Mouse (Mus musculus) forebrain, embryonic 12.5 days (tissue): ENCODE measurements at regions not wholly inside any gene's neighbourhood (a gene's known extent, or its start where the extent isn't known, plus 50 kb on each side); places are given as distances from the start of the nearest gene placed in this dataset.

Experiments
- ATAC-seq: fragments of 200-750 bp; cut with Nextera tagmentation; 2 replicates; pipeline ENCODE4 v1.8.0; 2017; ENCODE audit warnings: moderate TSS enrichment; ENCODE audit not compliant: low FRiP score
- H3K27ac ChIP-seq: fragments of 300-500 bp; sonication (generic); 2 replicates; pipeline ENCODE4 v1.5.1; 2016; ENCODE audit warnings: mild to moderate bottlenecking
- H3K27me3 ChIP-seq: fragments of 300-500 bp; sonication (generic); 2 replicates; pipeline ENCODE4 v1.6.1; 2016; ENCODE audit warnings: mild to moderate bottlenecking
- H3K36me3 ChIP-seq: fragments of 300-500 bp; sonication (generic); replicated peaks from 2 replicates; pipeline ENCODE4 v1.6.1; 2016; ENCODE audit warnings: mild to moderate bottlenecking
- H3K4me1 ChIP-seq: fragments of 300-500 bp; sonication (generic); 2 replicates; pipeline ENCODE4 v1.6.1; 2016
- H3K4me2 ChIP-seq: fragments of 300-500 bp; sonication (generic); 2 replicates; pipeline ENCODE4 v1.6.1; 2016; ENCODE audit warnings: mild to moderate bottlenecking, moderate library complexity
- H3K4me3 ChIP-seq: fragments of 300-500 bp; sonication (generic); replicated peaks from 2 replicates; pipeline ENCODE4 v1.5.1; 2016; ENCODE audit warnings: mild to moderate bottlenecking
- H3K9ac ChIP-seq: fragments of 300-500 bp; sonication (generic); 2 replicates; pipeline ENCODE4 v1.6.1; 2016; ENCODE audit warnings: mild to moderate bottlenecking
- H3K9me3 ChIP-seq: fragments of 300-500 bp; sonication (generic); 2 replicates; pipeline ENCODE4 v1.6.1; 2016
- WGBS: fragments of 180-500 bp; shearing (Covaris S2); methylation state at CpG from one replicate; pipeline ENCODE4 v1.1.7; 2016; 5-methylcytosine and 5-hydroxymethylcytosine counted together

DNA sequence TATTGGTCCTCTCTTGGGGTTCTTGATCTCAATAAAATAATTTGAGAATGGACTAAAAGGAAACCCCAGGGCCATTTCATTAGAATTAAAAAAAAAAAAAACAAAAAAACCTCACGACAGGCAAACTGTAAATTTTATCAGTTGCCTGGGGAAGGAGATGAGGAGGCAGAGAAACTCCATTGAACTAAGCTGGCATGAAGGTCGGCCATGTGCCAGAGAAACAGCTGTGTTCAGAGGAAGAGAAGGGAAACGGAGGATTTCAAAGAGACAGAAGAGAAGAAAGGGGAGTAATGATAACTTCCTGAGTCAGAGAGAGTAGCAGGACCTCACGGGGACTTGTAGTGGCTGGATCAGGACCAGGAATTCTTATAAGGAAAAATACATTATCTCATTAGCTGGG is 377.7 kb downstream of the Eipr1 start:
- WGBS: 80% methylated on average over 4 of the region's 4 CpGs
- Histone ChIP-seq H3K9me3 (no peaks in the 10 kb centered on the region), H3K27me3 (no peaks in the 10 kb centered on the region), H3K36me3 (no peaks in the 10 kb centered on the region), H3K4me2 (no peak overlapping the region), H3K27ac (no peak overlapping the region), H3K4me1 (no peaks in the 10 kb centered on the region; the same call in 1 of the 2 replicates), H3K9ac (no peak overlapping the region), H3K4me3 (no peak overlapping the region)
- no peak for ATAC-seq

DNA sequence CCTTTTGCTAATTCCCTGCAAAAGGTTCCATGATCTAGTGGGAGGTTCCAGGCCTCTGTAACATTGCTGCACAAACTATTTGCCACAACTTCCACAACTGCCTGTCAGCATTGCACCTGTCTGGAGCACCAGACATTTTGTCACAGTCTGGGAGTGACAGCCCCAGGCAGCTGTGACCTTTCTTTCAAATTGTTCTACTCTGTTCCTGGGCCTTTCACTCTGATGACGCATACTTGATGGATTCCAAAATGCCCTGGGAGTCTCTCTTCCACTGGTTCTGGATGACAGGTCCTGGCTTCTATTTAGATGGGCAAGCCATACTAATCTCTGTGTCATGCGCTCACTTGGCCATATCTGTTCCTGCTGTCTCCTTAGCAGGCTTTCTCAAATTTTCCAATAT is 382.7 kb downstream of the Eipr1 start:
- 89% methylated on average over 2 of the region's 2 CpGs for WGBS
- Histone ChIP-seq H3K36me3 (no peaks in the 10 kb centered on the region), H3K27me3 (no peaks in the 10 kb centered on the region), H3K9me3 (no peaks in the 10 kb centered on the region), H3K4me2 (no peak overlapping the region), H3K4me1 (peaks cover 19% of the 10 kb centered on the region), H3K27ac (no peak overlapping the region), H3K9ac (no peak overlapping the region), H3K4me3 (no peak overlapping the region)
- no peak for ATAC-seq

DNA sequence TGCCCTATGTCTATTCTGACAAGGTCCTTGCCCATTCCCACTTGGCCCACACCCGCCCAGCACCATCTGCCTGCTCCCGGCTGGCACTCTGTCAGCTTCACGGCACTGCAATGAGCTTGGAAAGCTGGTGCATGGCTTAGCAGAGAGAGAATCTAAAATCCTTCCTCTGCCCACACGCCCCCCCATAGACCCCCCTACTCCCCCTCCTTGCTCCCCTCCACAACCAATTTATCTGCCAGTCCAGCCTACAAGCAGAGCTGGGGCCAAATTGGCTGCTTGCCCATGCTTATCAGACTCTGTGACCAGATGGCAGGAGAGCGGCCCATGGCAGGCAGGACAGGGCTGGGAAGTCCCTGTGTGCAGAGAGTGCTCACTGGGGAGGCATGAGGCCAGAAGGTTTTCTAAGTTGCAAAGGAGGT is 385.3 kb downstream of the Eipr1 start:
- H3K4me2 ChIP-seq: no peak overlapping the region
- peak; percentile 89 for ATAC-seq
- WGBS: 47% methylated on average over 5 of the region's 5 CpGs
- H3K27ac ChIP-seq: peak overlapping the region; percentile 60
- H3K4me3 ChIP-seq: no peak overlapping the region
- no peaks in the 10 kb centered on the region for H3K27me3 ChIP-seq
- peaks cover 34% of the 10 kb centered on the region for H3K4me1 ChIP-seq
- H3K36me3 ChIP-seq: no peaks in the 10 kb centered on the region
- no peaks in the 10 kb centered on the region for H3K9me3 ChIP-seq
- no peak overlapping the region for H3K9ac ChIP-seq

DNA sequence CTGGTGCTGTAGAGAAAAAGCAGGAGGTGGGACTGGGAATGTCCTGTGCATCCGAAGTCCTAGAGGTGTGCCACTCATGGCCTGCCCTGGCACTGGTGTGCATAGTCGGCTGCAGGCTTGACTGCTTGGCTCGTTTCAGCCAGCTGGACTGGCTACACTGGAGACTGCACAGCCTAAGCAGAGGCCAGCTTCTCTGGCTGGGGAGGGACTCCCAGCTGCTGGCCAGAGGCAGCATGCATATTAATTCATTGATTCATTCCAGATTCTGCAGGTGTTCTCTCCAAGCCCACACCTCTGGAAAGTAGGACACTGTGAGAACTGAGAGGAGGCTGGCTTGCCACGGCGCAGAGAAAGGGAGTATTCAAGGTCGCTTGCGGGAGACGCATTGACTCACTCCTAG is 385.9 kb downstream of the Eipr1 start:
- 81% methylated on average over 8 of the region's 8 CpGs for WGBS
- H3K27me3 ChIP-seq: no peaks in the 10 kb centered on the region
- H3K27ac ChIP-seq: peak overlapping the region; percentile 60; the same call in 1 of the 2 replicates
- H3K9me3 ChIP-seq: no peaks in the 10 kb centered on the region
- no peak overlapping the region for H3K9ac ChIP-seq
- no peak overlapping the region for H3K4me2 ChIP-seq
- H3K4me1 ChIP-seq: peaks cover 35% of the 10 kb centered on the region
- no peak overlapping the region for H3K4me3 ChIP-seq
- H3K36me3 ChIP-seq: no peaks in the 10 kb centered on the region
- ATAC-seq: peak; percentile 55

DNA sequence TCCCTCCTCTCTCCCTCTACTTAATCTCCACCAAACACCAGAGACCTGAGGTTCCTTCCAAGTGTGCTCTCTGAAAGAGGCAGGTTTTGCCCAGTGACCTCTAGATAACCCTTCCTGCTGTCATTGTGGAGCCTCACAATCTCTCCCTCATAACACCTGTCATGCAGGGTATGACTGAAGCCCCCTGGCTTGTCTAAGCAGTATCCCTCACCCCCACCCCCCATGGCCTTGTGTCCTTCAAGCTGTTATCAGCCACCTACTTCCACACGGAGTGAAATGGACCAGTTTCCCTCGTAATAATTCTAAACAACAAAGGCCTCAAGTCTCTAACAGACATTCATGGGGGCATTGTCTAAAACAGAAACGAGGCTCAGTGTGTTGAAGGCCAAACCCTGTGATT is 387.6 kb upstream of the Myt1l start:
- Histone ChIP-seq H3K9ac (no peak overlapping the region), H3K36me3 (no peaks in the 10 kb centered on the region), H3K4me1 (peaks cover 35% of the 10 kb centered on the region), H3K9me3 (no peaks in the 10 kb centered on the region), H3K4me3 (no peak overlapping the region), H3K4me2 (no peak overlapping the region), H3K27ac (0 out of 2 replicates have a peak overlapping the region, but pooled peaks have one; percentile 33), H3K27me3 (no peaks in the 10 kb centered on the region)
- no peak for ATAC-seq
- WGBS: 46% methylated on average over 3 of the region's 3 CpGs

DNA sequence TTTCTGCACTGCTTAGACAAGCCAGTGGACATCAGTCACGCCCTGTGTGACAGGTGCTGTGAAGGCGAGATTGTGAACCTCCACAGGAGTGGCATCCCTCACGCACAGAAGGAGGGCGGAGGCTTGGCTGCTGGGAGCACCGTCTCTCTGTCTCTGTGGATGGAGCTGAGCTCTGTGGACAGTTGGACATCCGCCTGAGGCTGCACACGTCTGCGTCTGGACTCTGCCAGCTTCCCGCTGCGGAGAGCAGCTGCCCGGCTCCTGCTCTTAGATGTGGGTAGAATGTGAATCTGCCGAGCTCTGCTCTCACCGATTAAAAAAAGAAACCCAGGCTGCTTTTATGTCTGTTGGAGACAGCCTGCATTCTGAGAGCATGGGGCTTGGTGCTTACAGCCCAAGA is 387.1 kb upstream of the Myt1l start:
- Histone ChIP-seq H3K4me2 (no peak overlapping the region), H3K27ac (peak overlapping the region; percentile 33), H3K4me1 (peaks cover 31% of the 10 kb centered on the region), H3K27me3 (no peaks in the 10 kb centered on the region), H3K9me3 (no peaks in the 10 kb centered on the region), H3K4me3 (no peak overlapping the region), H3K9ac (no peak overlapping the region), H3K36me3 (no peaks in the 10 kb centered on the region)
- 58% methylated on average over 13 of the region's 13 CpGs for WGBS
- ATAC-seq: no peak

DNA sequence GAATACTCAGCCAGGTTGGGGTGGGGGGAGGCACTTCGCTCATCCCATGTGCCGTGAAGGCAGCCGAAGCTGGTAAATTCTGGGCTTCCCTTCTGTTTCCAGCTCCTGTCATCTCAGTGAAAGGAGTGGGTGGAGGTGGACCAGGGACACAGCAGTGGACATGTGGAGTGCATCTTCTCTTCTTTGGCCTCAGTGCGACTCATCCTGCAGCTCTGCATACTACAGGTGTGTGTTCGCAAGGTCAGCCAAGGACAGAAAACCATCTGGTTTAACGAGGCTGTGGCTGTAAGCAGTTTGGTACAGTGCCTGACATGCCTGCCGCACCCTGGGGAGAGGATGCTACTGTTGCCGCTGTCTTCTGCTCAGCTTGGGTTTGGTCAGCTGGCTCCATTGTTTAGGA is 386.3 kb upstream of the Myt1l start:
- Histone ChIP-seq H3K27me3 (no peaks in the 10 kb centered on the region), H3K4me2 (no peak overlapping the region), H3K9me3 (no peaks in the 10 kb centered on the region), H3K27ac (no peak overlapping the region), H3K4me3 (no peak overlapping the region), H3K4me1 (peaks cover 24% of the 10 kb centered on the region), H3K9ac (no peak overlapping the region), H3K36me3 (no peaks in the 10 kb centered on the region)
- WGBS: 84% methylated on average over 8 of the region's 8 CpGs
- no peak for ATAC-seq

DNA sequence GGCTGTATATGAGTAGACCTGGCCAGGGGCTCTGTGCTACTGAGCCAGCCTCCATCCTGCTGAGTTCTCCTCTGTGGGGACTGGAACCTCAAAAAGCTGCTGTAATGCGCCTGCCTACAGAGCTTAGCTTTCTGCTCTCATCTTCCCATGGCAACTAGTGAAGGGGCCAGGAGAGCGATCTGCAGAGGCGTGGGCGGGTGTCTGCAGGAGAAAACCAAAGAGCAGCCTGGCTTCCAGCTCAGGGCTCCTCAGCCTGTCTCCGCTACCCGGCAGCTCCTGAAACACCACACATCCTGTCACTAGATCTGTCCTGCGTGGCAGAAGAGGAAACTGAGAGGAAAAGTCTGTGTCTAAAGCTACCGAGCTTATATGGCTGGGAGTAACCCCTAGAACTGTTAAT is 384.9 kb upstream of the Myt1l start:
- H3K27me3 ChIP-seq: no peaks in the 10 kb centered on the region
- H3K9ac ChIP-seq: no peak overlapping the region
- no peak for ATAC-seq
- H3K4me3 ChIP-seq: no peak overlapping the region
- H3K4me1 ChIP-seq: peaks cover 15% of the 10 kb centered on the region
- H3K4me2 ChIP-seq: no peak overlapping the region
- WGBS: 83% methylated on average over 8 of the region's 8 CpGs
- H3K9me3 ChIP-seq: no peaks in the 10 kb centered on the region
- no peaks in the 10 kb centered on the region for H3K36me3 ChIP-seq
- no peak overlapping the region for H3K27ac ChIP-seq

DNA sequence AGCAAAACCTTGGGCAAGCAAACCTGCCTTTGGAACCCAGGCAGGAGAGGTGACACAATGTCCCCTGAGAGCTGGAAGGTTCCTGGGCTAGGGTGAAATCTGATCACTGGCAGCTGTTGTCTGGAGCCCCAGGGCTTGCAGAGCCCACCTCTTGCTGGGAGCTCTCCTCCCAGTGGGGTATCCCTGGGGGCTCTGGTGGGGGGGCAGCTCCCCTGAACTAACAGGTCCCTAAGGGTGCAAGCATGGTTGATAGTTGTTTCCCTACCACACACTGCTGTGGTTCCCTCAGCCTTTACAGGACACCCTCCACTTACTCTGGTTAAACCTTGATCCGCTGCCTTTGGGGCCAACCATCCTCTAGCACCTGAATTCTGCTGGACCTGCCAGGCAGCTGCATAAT is 367.3 kb upstream of the Myt1l start:
- Histone ChIP-seq H3K27me3 (no peaks in the 10 kb centered on the region), H3K9me3 (no peaks in the 10 kb centered on the region), H3K27ac (no peak overlapping the region), H3K4me1 (no peaks in the 10 kb centered on the region), H3K9ac (no peak overlapping the region), H3K4me3 (no peak overlapping the region), H3K4me2 (no peak overlapping the region), H3K36me3 (no peaks in the 10 kb centered on the region)
- WGBS: 78% methylated on average over 1 of the region's 1 CpGs
- ATAC-seq: no peak

DNA sequence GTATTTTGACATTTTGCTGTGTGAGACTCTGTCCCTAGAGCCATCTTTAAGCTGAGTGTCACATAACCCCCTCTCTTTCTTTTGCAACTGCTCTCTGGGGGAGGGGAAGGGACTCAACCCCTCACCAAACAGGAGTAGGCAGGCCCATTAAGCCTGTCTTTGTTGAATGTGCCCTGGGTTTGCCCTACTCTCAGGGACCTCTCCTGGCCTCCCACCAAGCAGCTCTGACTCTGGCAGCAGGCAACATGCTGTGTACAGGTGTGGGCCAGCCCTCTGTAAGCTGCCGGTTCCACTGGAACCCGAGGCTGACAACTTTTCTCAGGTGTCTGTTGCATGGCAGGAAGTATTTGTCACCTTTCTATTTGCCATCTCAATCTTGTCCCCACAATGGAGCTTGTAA is 366.6 kb upstream of the Myt1l start:
- WGBS: 9% methylated on average over 2 of the region's 2 CpGs
- no peak for ATAC-seq

DNA sequence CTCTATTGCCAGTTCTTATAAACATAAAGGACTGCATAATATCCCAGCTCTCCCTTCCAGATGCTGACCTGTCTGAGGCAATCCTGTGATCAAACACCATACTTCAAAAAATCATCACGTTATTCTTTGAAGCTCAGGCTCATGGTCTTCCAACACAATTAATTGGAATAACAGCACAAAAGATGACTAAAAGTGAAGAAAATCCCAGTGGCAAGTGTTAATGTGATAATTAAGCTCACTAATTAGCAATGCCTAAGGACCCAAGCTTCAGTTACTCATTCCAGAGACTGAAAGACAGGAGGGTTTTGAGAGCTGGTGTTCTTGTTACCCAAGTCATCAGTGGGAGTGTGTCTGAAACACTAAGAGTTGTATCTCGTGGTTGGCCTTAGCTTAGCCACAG is 363.5 kb upstream of the Myt1l start:
- no peaks in the 10 kb centered on the region for H3K9me3 ChIP-seq
- no peak for ATAC-seq
- no peak overlapping the region for H3K9ac ChIP-seq
- no peak overlapping the region for H3K4me2 ChIP-seq
- no peak overlapping the region for H3K27ac ChIP-seq
- H3K36me3 ChIP-seq: no peaks in the 10 kb centered on the region
- 56% methylated on average over 2 of the region's 2 CpGs for WGBS
- H3K27me3 ChIP-seq: no peaks in the 10 kb centered on the region
- H3K4me1 ChIP-seq: no peaks in the 10 kb centered on the region
- H3K4me3 ChIP-seq: no peak overlapping the region

More for the DNA sequence above, 366.6 kb upstream of the Myt1l start:
- Histone ChIP-seq H3K9me3 (no peaks in the 10 kb centered on the region), H3K27me3 (no peaks in the 10 kb centered on the region), H3K4me3 (no peak overlapping the region), H3K36me3 (no peaks in the 10 kb centered on the region), H3K27ac (no peak overlapping the region), H3K4me2 (no peak overlapping the region), H3K4me1 (no peaks in the 10 kb centered on the region), H3K9ac (no peak overlapping the region)

DNA sequence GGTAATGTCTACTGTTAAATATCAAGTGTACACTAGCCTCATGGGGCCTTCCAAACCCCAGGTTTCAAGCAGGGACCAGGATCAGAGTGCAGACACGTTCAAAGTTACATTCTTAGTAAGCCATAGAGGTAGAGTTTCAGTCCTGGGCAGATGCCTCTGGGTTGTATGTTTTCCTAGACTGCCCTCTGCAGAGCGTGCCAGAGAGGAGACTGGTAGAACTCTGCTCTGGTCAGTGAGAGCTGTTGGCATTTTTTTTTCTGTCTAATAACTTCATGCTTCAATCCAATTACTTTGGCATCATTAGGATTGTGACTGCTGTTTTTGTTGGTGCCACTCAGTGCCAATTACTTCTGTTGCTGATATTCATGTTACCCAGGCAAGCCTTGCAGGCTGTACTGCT is 361.9 kb upstream of the Myt1l start:
- WGBS: 63% methylated on average over 2 of the region's 2 CpGs
- Histone ChIP-seq H3K4me2 (no peak overlapping the region), H3K9me3 (no peaks in the 10 kb centered on the region), H3K4me1 (no peaks in the 10 kb centered on the region), H3K27ac (no peak overlapping the region), H3K4me3 (no peak overlapping the region), H3K9ac (no peak overlapping the region), H3K27me3 (no peaks in the 10 kb centered on the region), H3K36me3 (no peaks in the 10 kb centered on the region)
- no peak for ATAC-seq

DNA sequence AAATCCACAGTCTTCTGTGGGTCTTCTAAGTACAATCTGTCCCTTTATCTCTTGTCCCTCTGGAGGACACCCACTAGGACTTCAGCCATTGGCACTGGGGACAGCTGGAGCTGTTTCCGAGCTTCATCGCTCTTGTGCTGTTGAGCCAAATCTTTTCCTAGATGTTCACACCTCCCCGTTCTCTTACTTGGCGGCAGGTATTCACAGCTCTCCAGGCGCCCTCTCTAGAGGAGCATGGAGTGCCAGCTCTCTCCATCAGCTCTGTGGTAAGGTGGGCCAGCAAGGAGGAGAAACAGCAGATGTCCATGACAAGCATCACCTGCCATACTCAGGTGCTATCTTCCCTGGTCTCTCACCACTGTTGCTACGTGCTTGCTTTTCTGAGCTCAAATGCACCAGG is 360.3 kb upstream of the Myt1l start:
- Histone ChIP-seq H3K9me3 (no peaks in the 10 kb centered on the region), H3K27ac (no peak overlapping the region), H3K4me3 (no peak overlapping the region), H3K27me3 (no peaks in the 10 kb centered on the region), H3K9ac (no peak overlapping the region), H3K4me1 (no peaks in the 10 kb centered on the region), H3K36me3 (no peaks in the 10 kb centered on the region), H3K4me2 (no peak overlapping the region)
- ATAC-seq: no peak
- 84% methylated on average over 6 of the region's 6 CpGs for WGBS
